Mouse (Mus musculus): ENCODE results near the gene Minos1. TPM values are rescaled to one million over a fixed set of nuclear protein-coding genes. Genes with fewer than 3 reads are reported as not detected.

The Minos1 gene
- polyA plus RNA-seq, 1 experiment from 2014 or later, result 421 TPM

GRCm38 (mm10) chr4:139168985-139169747 is 38.3 kb upstream of the Minos1 start:
- Histone ChIP-seq H3K4me2 (no peak overlapping the region), H3K27ac (ENCODE audit: low read depth, low read length) (no peak overlapping the region), H3K36me3 (ENCODE audit: control insufficient read depth, insufficient read depth, low read length) (no peaks in the 10 kb centered on the region), H3K9ac (ENCODE audit: low read length) (no peak overlapping the region), H3K9me3 (ENCODE audit: control insufficient read depth, low read length) (no peaks in the 10 kb centered on the region), H3K4me3 (ENCODE audit: low read depth, low read length) (no peak overlapping the region), H3K27me3 (ENCODE audit: control insufficient read depth, insufficient read depth, low read length) (no peaks in the 10 kb centered on the region), H3K4me1 (ENCODE audit: control insufficient read depth, insufficient read depth, low read length) (no peaks in the 10 kb centered on the region)
- 82% methylated on average over 15 of the region's 15 CpGs for WGBS
- ATAC-seq (ENCODE audit: low FRiP score), result no peak
- DNase-seq (ENCODE audit: low spot score, missing footprints), result no peak

- WGBS, result 78% methylated on average over 8 of the region's 8 CpGs
- no peaks in the 10 kb centered on the region for H3K4me1 ChIP-seq (ENCODE audit: control insufficient read depth, insufficient read depth, low read length)
- no peak for ATAC-seq (ENCODE audit: low FRiP score)
These were observed 36.2 kb upstream of the Minos1 start for GRCm38 (mm10) chr4:139167107-139167506.

GRCm38 (mm10) chr4:139166244-139166643 is 35.3 kb upstream of the Minos1 start:
- Histone ChIP-seq H3K9me3 (ENCODE audit: control insufficient read depth, low read length) (no peaks in the 10 kb centered on the region), H3K4me1 (ENCODE audit: control insufficient read depth, insufficient read depth, low read length) (no peaks in the 10 kb centered on the region), H3K4me3 (ENCODE audit: low read depth, low read length) (no peak overlapping the region), H3K36me3 (ENCODE audit: control insufficient read depth, insufficient read depth, low read length) (no peaks in the 10 kb centered on the region), H3K9ac (ENCODE audit: low read length) (no peak overlapping the region), H3K27me3 (ENCODE audit: control insufficient read depth, insufficient read depth, low read length) (no peaks in the 10 kb centered on the region), H3K4me2 (no peak overlapping the region), H3K27ac (ENCODE audit: low read depth, low read length) (no peak overlapping the region)
- ATAC-seq (ENCODE audit: low FRiP score) (no peak), DNase-seq (ENCODE audit: low spot score, missing footprints) (no peak)
- WGBS, result 87% methylated on average over 8 of the region's 8 CpGs

More at GRCm38 (mm10) chr4:139167107-139167506, 36.2 kb upstream of the Minos1 start:
- Histone ChIP-seq H3K9me3 (ENCODE audit: control insufficient read depth, low read length) (no peaks in the 10 kb centered on the region), H3K4me3 (ENCODE audit: low read depth, low read length) (no peak overlapping the region), H3K36me3 (ENCODE audit: control insufficient read depth, insufficient read depth, low read length) (no peaks in the 10 kb centered on the region), H3K9ac (ENCODE audit: low read length) (no peak overlapping the region), H3K4me2 (no peak overlapping the region), H3K27me3 (ENCODE audit: control insufficient read depth, insufficient read depth, low read length) (no peaks in the 10 kb centered on the region), H3K27ac (ENCODE audit: low read depth, low read length) (no peak overlapping the region)
- no peak for DNase-seq (ENCODE audit: low spot score, missing footprints)

GRCm38 (mm10) chr4:139165259-139165658 is 34.3 kb upstream of the Minos1 start:
- H3K4me3 ChIP-seq (ENCODE audit: low read depth, low read length), result no peak overlapping the region
- H3K9ac ChIP-seq (ENCODE audit: low read length), result no peak overlapping the region
- no peak overlapping the region for H3K4me2 ChIP-seq
- no peaks in the 10 kb centered on the region for H3K36me3 ChIP-seq (ENCODE audit: control insufficient read depth, insufficient read depth, low read length)
- H3K27me3 ChIP-seq (ENCODE audit: control insufficient read depth, insufficient read depth, low read length), result no peaks in the 10 kb centered on the region
- DNase-seq (ENCODE audit: low spot score, missing footprints) (peak; percentile 77), ATAC-seq (ENCODE audit: low FRiP score) (no peak)
- H3K9me3 ChIP-seq (ENCODE audit: control insufficient read depth, low read length), result no peaks in the 10 kb centered on the region
- WGBS, result 90% methylated on average over 8 of the region's 8 CpGs
- no peak overlapping the region for H3K27ac ChIP-seq (ENCODE audit: low read depth, low read length)
- no peaks in the 10 kb centered on the region for H3K4me1 ChIP-seq (ENCODE audit: control insufficient read depth, insufficient read depth, low read length)

DNA sequence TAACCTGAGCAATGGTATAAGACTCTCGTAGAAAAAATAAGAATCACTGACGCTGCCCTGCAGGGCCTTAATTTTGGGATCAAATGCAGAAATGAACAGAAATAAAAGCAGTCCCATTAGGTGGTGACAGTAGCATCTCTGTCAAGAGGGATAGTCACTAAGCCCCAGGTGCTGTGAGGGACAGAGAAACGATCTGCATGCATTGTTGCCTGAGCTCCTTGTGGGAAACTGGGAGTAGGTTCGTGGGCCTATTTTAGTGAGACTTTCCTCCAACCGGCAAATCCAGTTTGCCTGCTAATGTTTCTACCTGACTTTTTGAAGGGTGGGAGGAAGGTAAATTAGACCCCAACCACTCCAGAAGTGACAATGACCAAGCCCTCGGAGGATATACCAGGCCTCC is 33.2 kb upstream of the Minos1 start:
- no peaks in the 10 kb centered on the region for H3K9me3 ChIP-seq (ENCODE audit: control insufficient read depth, low read length)
- no peak overlapping the region for H3K4me3 ChIP-seq (ENCODE audit: low read depth, low read length)
- ATAC-seq (ENCODE audit: low FRiP score), result no peak
- WGBS, result 86% methylated on average over 6 of the region's 6 CpGs
- no peaks in the 10 kb centered on the region for H3K27me3 ChIP-seq (ENCODE audit: control insufficient read depth, insufficient read depth, low read length)
- no peaks in the 10 kb centered on the region for H3K36me3 ChIP-seq (ENCODE audit: control insufficient read depth, insufficient read depth, low read length)
- DNase-seq (ENCODE audit: low spot score, missing footprints), result peak; percentile 77
- H3K4me1 ChIP-seq (ENCODE audit: control insufficient read depth, insufficient read depth, low read length), result no peaks in the 10 kb centered on the region
- no peak overlapping the region for H3K4me2 ChIP-seq
- H3K27ac ChIP-seq (ENCODE audit: low read depth, low read length), result no peak overlapping the region
- no peak overlapping the region for H3K9ac ChIP-seq (ENCODE audit: low read length)

- H3K4me1 ChIP-seq (ENCODE audit: control insufficient read depth, insufficient read depth, low read length), result no peaks in the 10 kb centered on the region
- H3K27me3 ChIP-seq (ENCODE audit: control insufficient read depth, insufficient read depth, low read length), result no peaks in the 10 kb centered on the region
- no peaks in the 10 kb centered on the region for H3K9me3 ChIP-seq (ENCODE audit: control insufficient read depth, low read length)
- H3K4me2 ChIP-seq, result no peak overlapping the region
- no peak for ATAC-seq (ENCODE audit: low FRiP score)
- H3K9ac ChIP-seq (ENCODE audit: low read length), result no peak overlapping the region
- DNase-seq (ENCODE audit: low spot score, missing footprints), result no peak
- no peak overlapping the region for H3K27ac ChIP-seq (ENCODE audit: low read depth, low read length)
- no peaks in the 10 kb centered on the region for H3K36me3 ChIP-seq (ENCODE audit: control insufficient read depth, insufficient read depth, low read length)
- no peak overlapping the region for H3K4me3 ChIP-seq (ENCODE audit: low read depth, low read length)
- WGBS, result 67% methylated on average over 2 of the region's 2 CpGs
These were observed 30.2 kb upstream of the Minos1 start for GRCm38 (mm10) chr4:139161076-139161475.

GRCm38 (mm10) chr4:139158350-139158749 is 27.4 kb upstream of the Minos1 start:
- H3K36me3 ChIP-seq (ENCODE audit: control insufficient read depth, insufficient read depth, low read length), result no peaks in the 10 kb centered on the region
- no peaks in the 10 kb centered on the region for H3K9me3 ChIP-seq (ENCODE audit: control insufficient read depth, low read length)
- no peak overlapping the region for H3K4me3 ChIP-seq (ENCODE audit: low read depth, low read length)
- DNase-seq (ENCODE audit: low spot score, missing footprints) (no peak), ATAC-seq (ENCODE audit: low FRiP score) (no peak)
- no peak overlapping the region for H3K9ac ChIP-seq (ENCODE audit: low read length)
- H3K27ac ChIP-seq (ENCODE audit: low read depth, low read length), result no peak overlapping the region
- no peaks in the 10 kb centered on the region for H3K27me3 ChIP-seq (ENCODE audit: control insufficient read depth, insufficient read depth, low read length)
- H3K4me1 ChIP-seq (ENCODE audit: control insufficient read depth, insufficient read depth, low read length), result no peaks in the 10 kb centered on the region
- H3K4me2 ChIP-seq, result no peak overlapping the region
- WGBS, result 91% methylated on average over 14 of the region's 14 CpGs

- H3K9ac ChIP-seq (ENCODE audit: low read length), result no peak overlapping the region
- H3K27me3 ChIP-seq (ENCODE audit: control insufficient read depth, insufficient read depth, low read length), result no peaks in the 10 kb centered on the region
- H3K4me1 ChIP-seq (ENCODE audit: control insufficient read depth, insufficient read depth, low read length), result no peaks in the 10 kb centered on the region
- no peak for DNase-seq (ENCODE audit: low spot score, missing footprints)
- H3K27ac ChIP-seq (ENCODE audit: low read depth, low read length), result no peak overlapping the region
- H3K9me3 ChIP-seq (ENCODE audit: control insufficient read depth, low read length), result no peaks in the 10 kb centered on the region
- WGBS, result 91% methylated on average over 6 of the region's 6 CpGs
- no peak overlapping the region for H3K4me2 ChIP-seq
- no peak overlapping the region for H3K4me3 ChIP-seq (ENCODE audit: low read depth, low read length)
- no peaks in the 10 kb centered on the region for H3K36me3 ChIP-seq (ENCODE audit: control insufficient read depth, insufficient read depth, low read length)
- ATAC-seq (ENCODE audit: low FRiP score), result no peak
These were observed 25.6 kb upstream of the Minos1 start for GRCm38 (mm10) chr4:139156538-139156937.

DNA sequence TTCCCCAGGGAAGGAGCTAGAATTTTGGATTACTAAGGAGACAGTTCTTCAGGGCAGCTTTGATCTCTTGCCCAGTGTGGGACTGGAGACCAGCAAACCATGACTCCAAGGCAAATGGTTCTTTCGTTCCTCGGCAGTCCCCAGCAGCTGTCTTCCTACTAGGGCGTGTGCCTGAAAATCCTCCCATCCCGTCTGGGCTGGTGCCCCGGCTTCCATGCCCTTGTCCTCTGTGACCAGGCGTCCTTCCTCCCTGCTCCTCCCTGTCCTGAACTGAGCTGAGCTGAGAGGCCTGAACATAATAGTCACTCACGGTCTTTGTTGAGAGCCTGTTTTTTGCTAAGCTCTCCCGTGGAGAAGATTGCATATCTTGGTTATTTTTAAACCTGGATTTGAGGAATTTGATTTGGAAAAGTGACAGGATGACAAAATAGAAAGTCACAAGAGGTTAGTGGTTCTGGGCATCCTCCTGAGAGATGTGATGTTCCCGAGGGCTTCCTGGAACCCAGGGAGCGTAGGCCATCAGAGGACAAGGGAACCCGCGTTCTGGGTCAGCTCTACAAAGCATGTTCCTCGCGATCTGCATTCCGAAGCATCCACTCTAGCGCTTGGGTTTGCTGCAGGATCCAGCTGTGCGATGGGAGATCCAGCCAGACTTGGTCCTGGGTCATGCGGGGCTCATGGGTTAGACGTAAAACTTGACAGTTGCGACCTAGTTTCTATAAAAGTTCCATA is 23.8 kb upstream of the Minos1 start:
- 84% methylated on average over 20 of the region's 20 CpGs for WGBS

More for the DNA sequence above, 23.8 kb upstream of the Minos1 start:
- no peaks in the 10 kb centered on the region for H3K4me1 ChIP-seq (ENCODE audit: control insufficient read depth, insufficient read depth, low read length)
- H3K9me3 ChIP-seq (ENCODE audit: control insufficient read depth, low read length), result no peaks in the 10 kb centered on the region
- DNase-seq (ENCODE audit: low spot score, missing footprints) (no peak), ATAC-seq (ENCODE audit: low FRiP score) (no peak)
- H3K4me2 ChIP-seq, result no peak overlapping the region
- no peak overlapping the region for H3K9ac ChIP-seq (ENCODE audit: low read length)
- H3K4me3 ChIP-seq (ENCODE audit: low read depth, low read length), result no peak overlapping the region
- H3K27ac ChIP-seq (ENCODE audit: low read depth, low read length), result no peak overlapping the region
- H3K27me3 ChIP-seq (ENCODE audit: control insufficient read depth, insufficient read depth, low read length), result no peaks in the 10 kb centered on the region
- H3K36me3 ChIP-seq (ENCODE audit: control insufficient read depth, insufficient read depth, low read length), result no peaks in the 10 kb centered on the region

All from midbrain, embryonic 11.5 days (tissue).